In genomic region chr5:150570496-150571219, GRCm38 (mm10) we compare ENCODE assay signal across 21 mouse cellular contexts. TPM values are rescaled to one million over a fixed set of nuclear protein-coding genes. Genes with fewer than 3 reads are reported as not detected.
DNase-seq lines count a peak whose midpoint lies in the region; ATAC-seq and TF ChIP-seq lines count a peak whose summit lies in the region.
"Had no signal": no experiment of that assay in that cellular context is flagged by ENCODE, and none has a peak within 500 bp of the region (broad histone marks: within the 10 kb centered on the region; RNA-seq: fewer than 3 reads in every experiment).

No protein-coding gene starts in this region.

- WGBS in forebrain, embryonic 14.5 days: 64% methylated on average over 11 of the region's 11 CpGs
- WGBS in forebrain, embryonic 10.5 days: 96% methylated on average over 11 of the region's 11 CpGs
- 80% methylated on average over 11 of the region's 11 CpGs for WGBS in kidney, postnatal 0 days
- WGBS in midbrain, embryonic 16.5 days: 68% methylated on average over 11 of the region's 11 CpGs
- 90% methylated on average over 11 of the region's 11 CpGs for WGBS in midbrain, embryonic 11.5 days

- TF ChIP-seq CTCF in kidney, postnatal 0 days (IDR thresholded peaks at IDR 0.05; ENCODE audit: low read depth): no peak

- H3K36me3 ChIP-seq in forebrain, embryonic 14.5 days (ENCODE audit: control insufficient read depth, insufficient read depth, low read length): peaks cover 49% of the 10 kb centered on the region
- H3K36me3 ChIP-seq in forebrain, embryonic 10.5 days (replicated peaks): peaks cover 76% of the 10 kb centered on the region
- H3K36me3 ChIP-seq in kidney, postnatal 0 days (ENCODE audit: insufficient read depth, low read length): peaks cover 14% of the 10 kb centered on the region; the same call in 1 of the 2 replicates
- peaks cover 23% of the 10 kb centered on the region; the same call in 1 of the 2 replicates for H3K36me3 ChIP-seq in midbrain, embryonic 16.5 days (ENCODE audit: control insufficient read depth, insufficient read depth, low read length)
- peaks cover 5% of the 10 kb centered on the region; the same call in 1 of the 2 replicates for H3K36me3 ChIP-seq in midbrain, embryonic 11.5 days (ENCODE audit: control insufficient read depth, insufficient read depth, low read length)

- no peaks in the 10 kb centered on the region for H3K4me1 ChIP-seq in forebrain, embryonic 14.5 days (ENCODE audit: control insufficient read depth, insufficient read depth, low read length)
- no peaks in the 10 kb centered on the region for H3K4me1 ChIP-seq in forebrain, embryonic 10.5 days
- H3K4me1 ChIP-seq in kidney, postnatal 0 days (replicated peaks; ENCODE audit: insufficient read depth, low read length): no peaks in the 10 kb centered on the region
- no peaks in the 10 kb centered on the region for H3K4me1 ChIP-seq in midbrain, embryonic 16.5 days (ENCODE audit: control insufficient read depth, insufficient read depth, low read length)
- no peaks in the 10 kb centered on the region for H3K4me1 ChIP-seq in midbrain, embryonic 11.5 days (ENCODE audit: control insufficient read depth, insufficient read depth, low read length)
- H3K4me1 ChIP-seq: embryonic facial prominence, embryonic 12.5 days; limb, embryonic 15.5 days had no signal

- no peak overlapping the region for H3K27ac ChIP-seq in forebrain, embryonic 14.5 days (ENCODE audit: low read depth, low read length)
- no peak overlapping the region for H3K27ac ChIP-seq in forebrain, embryonic 10.5 days
- H3K27ac ChIP-seq in kidney, postnatal 0 days: no peak overlapping the region
- no peak overlapping the region for H3K27ac ChIP-seq in midbrain, embryonic 16.5 days (ENCODE audit: low read length)
- H3K27ac ChIP-seq in midbrain, embryonic 11.5 days (ENCODE audit: low read depth, low read length): no peak overlapping the region
- H3K27ac ChIP-seq: embryonic facial prominence, embryonic 12.5 days; layer of hippocampus, adult 2 months; left cerebral cortex, adult 2 months; limb, embryonic 15.5 days; stomach, postnatal 0 days had no signal

- H3K4me2 ChIP-seq in forebrain, embryonic 14.5 days (ENCODE audit: low read length): no peak overlapping the region
- H3K4me2 ChIP-seq in kidney, postnatal 0 days (ENCODE audit: low read length): no peak overlapping the region
- no peak overlapping the region for H3K4me2 ChIP-seq in midbrain, embryonic 16.5 days (ENCODE audit: low read length)
- H3K4me2 ChIP-seq in midbrain, embryonic 11.5 days: no peak overlapping the region
- H3K4me2 ChIP-seq: embryonic facial prominence, embryonic 12.5 days; limb, embryonic 15.5 days had no signal

- H3K27me3 ChIP-seq in forebrain, embryonic 14.5 days (replicated peaks; ENCODE audit: control insufficient read depth, insufficient read depth, low read length): no peaks in the 10 kb centered on the region
- no peaks in the 10 kb centered on the region for H3K27me3 ChIP-seq in forebrain, embryonic 10.5 days (ENCODE audit: poor library complexity, severe bottlenecking)
- H3K27me3 ChIP-seq in kidney, postnatal 0 days (ENCODE audit: insufficient read depth, low read length): no peaks in the 10 kb centered on the region
- no peaks in the 10 kb centered on the region for H3K27me3 ChIP-seq in midbrain, embryonic 16.5 days (ENCODE audit: control insufficient read depth, insufficient read depth, low read depth, low read length)
- no peaks in the 10 kb centered on the region for H3K27me3 ChIP-seq in midbrain, embryonic 11.5 days (ENCODE audit: control insufficient read depth, insufficient read depth, low read length)
- H3K27me3 ChIP-seq: embryonic facial prominence, embryonic 12.5 days; limb, embryonic 15.5 days had no signal

- no peak overlapping the region for H3K4me3 ChIP-seq in forebrain, embryonic 14.5 days (ENCODE audit: low read depth, low read length)
- H3K4me3 ChIP-seq in forebrain, embryonic 10.5 days: no peak overlapping the region
- no peak overlapping the region for H3K4me3 ChIP-seq in kidney, postnatal 0 days (replicated peaks; ENCODE audit: low read depth, low read length)
- no peak overlapping the region for H3K4me3 ChIP-seq in midbrain, embryonic 16.5 days (ENCODE audit: low read depth, low read length)
- no peak overlapping the region for H3K4me3 ChIP-seq in midbrain, embryonic 11.5 days (ENCODE audit: low read depth, low read length)
- H3K4me3 ChIP-seq: embryonic facial prominence, embryonic 12.5 days; layer of hippocampus, adult 2 months; left cerebral cortex, adult 2 months; limb, embryonic 15.5 days had no signal

- ATAC-seq in forebrain, embryonic 14.5 days: peak; percentile 65
- ATAC-seq in kidney, postnatal 0 days (replicated peaks; ENCODE audit: low FRiP score, low read depth): no peak
- 0 out of 2 replicates have a peak, but pooled peaks have one; percentile 42 for ATAC-seq in midbrain, embryonic 16.5 days
- ATAC-seq in midbrain, embryonic 11.5 days (ENCODE audit: low FRiP score): no peak
- ATAC-seq: inflammation-experienced regulatory T-cells, adult 6 months; liver, postnatal 0 days had no signal

- peak; percentile 59 for DNase-seq in forebrain, embryonic 14.5 days (ENCODE audit: low spot score)
- DNase-seq in forebrain, embryonic 10.5 days (ENCODE audit: extremely low spot score, low spot score): no peak
- DNase-seq in kidney, postnatal 0 days (ENCODE audit: low spot score): peak; percentile 21
- DNase-seq in kidney, adult 8-10 months: no peak
- DNase-seq in midbrain, embryonic 11.5 days (ENCODE audit: low spot score, missing footprints): no peak
- peak; percentile 31 to 50 for DNase-seq in kidney, postnatal 36 days
- DNase-seq: B cell, adult 2 months; cerebellum, adult 11 months; heart, adult 18-20 months; liver, postnatal 0 days; thymus, postnatal 14 days had no signal

- no peak overlapping the region for H3K9ac ChIP-seq in forebrain, embryonic 14.5 days (ENCODE audit: low read length)
- no peak overlapping the region for H3K9ac ChIP-seq in kidney, postnatal 0 days (ENCODE audit: low read depth, low read length)
- H3K9ac ChIP-seq in midbrain, embryonic 16.5 days (ENCODE audit: low read depth, low read length): no peak overlapping the region
- H3K9ac ChIP-seq in midbrain, embryonic 11.5 days (ENCODE audit: low read length): no peak overlapping the region
- H3K9ac ChIP-seq: embryonic facial prominence, embryonic 12.5 days; limb, embryonic 15.5 days; liver, postnatal 0 days had no signal

- H3K9me3 ChIP-seq in forebrain, embryonic 14.5 days (replicated peaks; ENCODE audit: control insufficient read depth, low read length): no peaks in the 10 kb centered on the region
- no peaks in the 10 kb centered on the region for H3K9me3 ChIP-seq in forebrain, embryonic 10.5 days
- H3K9me3 ChIP-seq in kidney, postnatal 0 days (replicated peaks; ENCODE audit: low read length): no peaks in the 10 kb centered on the region
- no peaks in the 10 kb centered on the region for H3K9me3 ChIP-seq in midbrain, embryonic 16.5 days (replicated peaks; ENCODE audit: control insufficient read depth, low read length, poor library complexity, severe bottlenecking)
- no peaks in the 10 kb centered on the region for H3K9me3 ChIP-seq in midbrain, embryonic 11.5 days (ENCODE audit: control insufficient read depth, low read length)
- H3K9me3 ChIP-seq: embryonic facial prominence, embryonic 12.5 days; limb, embryonic 15.5 days had no signal

RNA-seq across cellular contexts. Expression of gene N4bp2l1, which starts 26.3 kb away (rescaled TPM):
- polyA plus RNA-seq in forebrain, embryonic 14.5 days (2014; fragmentation: Nextera tagmentation; extraction: Ambion mirVana): 7.4 and 10.1 TPM in 2 replicates
- 2.6 and 3.0 TPM in 2 replicates for polyA plus RNA-seq in forebrain, embryonic 10.5 days (2016; fragmentation: Nextera tagmentation; extraction: Ambion mirVana)
- polyA plus RNA-seq in kidney, postnatal 0 days (2015; fragmentation: Nextera tagmentation; extraction: Ambion mirVana): 6.9 and 8.6 TPM in 2 replicates
- polyA plus RNA-seq in midbrain, embryonic 16.5 days (2015; fragmentation: Nextera tagmentation; extraction: Ambion mirVana): 16.8 and 19.9 TPM in 2 replicates
- 2.8 and 3.5 TPM in 2 replicates for polyA plus RNA-seq in midbrain, embryonic 11.5 days (2014; fragmentation: Nextera tagmentation; extraction: Ambion mirVana)

RNA-seq across cellular contexts. Expression of gene Brca2, which starts 48.2 kb away (rescaled TPM):
- 10.5 and 11.8 TPM in 2 replicates for polyA plus RNA-seq in forebrain, embryonic 14.5 days (2014; fragmentation: Nextera tagmentation; extraction: Ambion mirVana)
- polyA plus RNA-seq in forebrain, embryonic 10.5 days (2016; fragmentation: Nextera tagmentation; extraction: Ambion mirVana): 43.3 and 44.0 TPM in 2 replicates
- polyA plus RNA-seq in kidney, postnatal 0 days (2015; fragmentation: Nextera tagmentation; extraction: Ambion mirVana): 12.7 and 13.6 TPM in 2 replicates
- polyA plus RNA-seq in midbrain, embryonic 16.5 days (2015; fragmentation: Nextera tagmentation; extraction: Ambion mirVana): 8.7 and 9.6 TPM in 2 replicates
- 21.5 and 25.8 TPM in 2 replicates for polyA plus RNA-seq in midbrain, embryonic 11.5 days (2014; fragmentation: Nextera tagmentation; extraction: Ambion mirVana)

RNA-seq across cellular contexts. Expression of gene Zar1l, which starts 52.7 kb away (rescaled TPM):
- polyA plus RNA-seq in forebrain, embryonic 14.5 days (2014; fragmentation: Nextera tagmentation; extraction: Ambion mirVana): not detected in 2 replicates
- not detected in 2 replicates for polyA plus RNA-seq in forebrain, embryonic 10.5 days (2016; fragmentation: Nextera tagmentation; extraction: Ambion mirVana)
- not detected in 2 replicates for polyA plus RNA-seq in kidney, postnatal 0 days (2015; fragmentation: Nextera tagmentation; extraction: Ambion mirVana)
- not detected in 2 replicates for polyA plus RNA-seq in midbrain, embryonic 16.5 days (2015; fragmentation: Nextera tagmentation; extraction: Ambion mirVana)
- polyA plus RNA-seq in midbrain, embryonic 11.5 days (2014; fragmentation: Nextera tagmentation; extraction: Ambion mirVana): not detected in 2 replicates
- polyA plus RNA-seq: embryonic facial prominence, embryonic 12.5 days; heart, embryonic 16.5 days; inflammation-experienced regulatory T-cells, adult 6 months; limb, embryonic 15.5 days; liver, postnatal 0 days; neural tube, embryonic 14.5 days; spleen, adult 2 months; stomach, postnatal 0 days had no signal

Comparison
In these comparisons a context has a peak if more than half of its experiments do, and no peak if none do; other contexts are left out.
1. ATAC-seq: peak in forebrain, embryonic 14.5 days (single experiment) and midbrain, embryonic 16.5 days (single experiment); none in kidney, postnatal 0 days (single experiment) and midbrain, embryonic 11.5 days (single experiment).
2. DNase-seq: peak in forebrain, embryonic 14.5 days (single experiment), kidney, postnatal 0 days (single experiment) and kidney, postnatal 36 days (2 of 2); none in forebrain, embryonic 10.5 days (single experiment), kidney, adult 8-10 months (0 of 2) and midbrain, embryonic 11.5 days (single experiment).